In genomic region chr11:75796029-75796445, GRCm38 (mm10) we compare ENCODE assay signal across 8 mouse cellular contexts. TPM values are rescaled to one million over a fixed set of nuclear protein-coding genes. Genes with fewer than 3 reads are reported as not detected.
DNase-seq lines count a peak whose midpoint lies in the region; TF ChIP-seq lines count a peak whose summit lies in the region.

Gene Doc2b, minus strand, starts transcription at chr11:75796049.

- no peak for TF ChIP-seq POLR2A in cortical plate, adult 2 months (IDR thresholded peaks at IDR 0.05; ENCODE audit: extremely low read depth, insufficient read depth, low read length)

- H3K4me3 ChIP-seq in cortical plate, adult 2 months (ENCODE audit: insufficient read depth, low read length), result peak within 1 kb of the TSS; percentile 21

- intact Hi-C loops in heart, postnatal 14 days (cut with DNase I), result no loop called here

- peak; percentile 31 to 32 for DNase-seq in B cell, adult 2 months
- peak; percentile 37 for DNase-seq in R1 (ENCODE audit: low read depth, low spot score)
- DNase-seq in heart, postnatal 14 days, result peak; percentile 27
- peak; percentile 73 to 75 for DNase-seq in layer of hippocampus, postnatal 36 days
- peak; percentile 35 for DNase-seq in lung, postnatal 10 days
- DNase-seq in right cerebral cortex, postnatal 25 days, result peak; percentile 85
- no peak for DNase-seq in yolk sac, embryonic 10.5 days (ENCODE audit: low spot score)

- H3K27ac ChIP-seq in cortical plate, adult 2 months (ENCODE audit: insufficient read depth, low read length), result no peak within 1 kb of the TSS

- no peaks in the 10 kb centered on the region for H3K4me1 ChIP-seq in cortical plate, adult 2 months (ENCODE audit: control insufficient read depth, insufficient read depth, low read length)

- no peak for TF ChIP-seq CTCF in cortical plate, adult 2 months (IDR thresholded peaks at IDR 0.05; ENCODE audit: extremely low read depth, insufficient read depth, low read length)

RNA-seq across cellular contexts. Expression of gene Doc2b, which starts in this region (rescaled TPM):
- 7.9 and 11.7 TPM in 2 replicates for polyA plus RNA-seq in cortical plate, adult 2 months (2012; rRNA removed)
- total RNA-seq in heart, postnatal 14 days (2021), result under 1 TPM; 0.29 TPM
- 100 to 1,000 TPM; 100 to 102 TPM for total RNA-seq in layer of hippocampus, postnatal 36 days (2021)

Comparison
In these comparisons a context has a peak if more than half of its experiments do, and no peak if none do; other contexts are left out.
1. RNA of gene Doc2b (total RNA-seq): 100 to 102 TPM in layer of hippocampus, postnatal 36 days; 0.29 TPM in heart, postnatal 14 days; every median in the first group is over 10 times any median in the second.
2. Peak in DNase-seq in heart, postnatal 14 days; RNA of the gene not detected or under 1 TPM.